Mouse (Mus musculus) layer of hippocampus, adult 9-10 months (tissue): ENCODE data around the gene Rmdn2.

ENCODE experiments used
- DNase-seq: peaks from one replicate; pipeline ENCODE4 v3.0.0; 2022; ENCODE audit warnings: low spot score

Gene Rmdn2

DNA sequence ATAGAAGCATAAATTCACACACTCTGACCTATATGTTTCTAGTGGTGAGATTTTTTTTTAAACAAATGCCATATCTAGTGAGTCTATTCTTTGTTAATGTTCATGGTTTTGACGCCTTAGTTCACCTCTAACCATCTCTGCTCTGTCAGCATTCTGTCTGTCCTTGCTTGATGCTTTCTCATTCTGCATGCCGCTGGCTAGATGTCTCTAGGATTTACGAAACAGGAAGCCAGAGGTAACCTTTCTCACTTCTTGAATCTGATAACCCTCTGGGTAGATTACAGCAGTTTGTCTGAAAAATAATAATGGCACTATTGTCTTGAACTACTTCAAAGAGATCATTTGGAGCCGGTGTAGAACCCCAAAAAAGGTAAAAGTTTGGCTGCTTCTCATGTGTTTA, 5.0 kb downstream of the Rmdn2 start:
- no peak for DNase-seq

- no peak for DNase-seq
Measured at GRCm38 (mm10) chr17:79618455-79618854, 6.8 kb downstream of the Rmdn2 start.

GRCm38 (mm10) chr17:79618984-79619383, 7.3 kb downstream of the Rmdn2 start:
- DNase-seq, result no peak

GRCm38 (mm10) chr17:79622050-79622449, 10.4 kb downstream of the Rmdn2 start:
- no peak for DNase-seq

GRCm38 (mm10) chr17:79622574-79622973, 10.9 kb downstream of the Rmdn2 start:
- no peak for DNase-seq

DNA sequence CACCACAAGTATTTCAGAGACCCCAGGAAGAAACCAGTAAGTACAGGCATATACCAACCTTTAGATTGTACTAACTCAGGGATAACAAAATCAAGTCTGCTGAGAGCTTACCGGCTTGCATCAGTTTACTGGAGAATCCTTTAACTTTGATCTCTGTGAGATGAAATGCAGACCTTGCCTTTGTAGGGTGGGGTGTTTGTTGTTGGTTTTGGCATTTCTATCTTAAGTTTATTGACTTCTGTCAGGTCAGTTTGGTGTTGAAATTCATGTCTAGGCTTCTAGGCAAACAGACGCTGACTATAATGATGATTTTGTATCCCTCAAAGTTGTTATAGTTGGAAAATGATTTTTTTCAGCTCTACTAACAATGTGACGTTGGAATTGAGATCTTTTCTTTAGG, 12.2 kb downstream of the Rmdn2 start:
- DNase-seq, result no peak

DNA sequence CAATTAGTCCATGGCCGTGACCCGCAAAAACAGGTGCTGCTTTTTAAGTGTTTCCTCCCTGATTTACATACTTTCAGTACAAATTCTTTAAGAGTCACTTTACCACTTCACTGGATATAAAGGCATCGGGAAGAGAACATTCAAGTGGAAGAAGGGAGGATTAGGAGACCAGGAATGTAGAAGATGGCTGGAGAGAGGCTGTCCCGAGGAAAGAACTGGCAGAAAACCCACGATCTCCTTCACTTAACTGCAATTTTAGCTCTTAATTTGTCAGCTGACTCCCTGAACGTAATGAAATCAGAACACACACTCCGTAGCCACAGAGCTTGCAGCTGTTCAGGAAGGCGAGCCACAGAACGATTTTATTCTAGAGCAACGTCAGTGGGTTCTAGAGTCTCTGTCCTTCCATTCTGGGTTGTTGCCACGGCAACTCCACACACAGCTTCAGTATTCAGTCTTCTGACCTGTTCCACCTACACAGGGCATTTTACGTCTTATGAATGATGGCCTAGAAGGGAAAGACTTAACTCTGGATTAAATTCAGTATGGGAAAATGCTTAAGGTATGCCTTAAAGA, 14.7 kb downstream of the Rmdn2 start:
- no peak for DNase-seq

DNA sequence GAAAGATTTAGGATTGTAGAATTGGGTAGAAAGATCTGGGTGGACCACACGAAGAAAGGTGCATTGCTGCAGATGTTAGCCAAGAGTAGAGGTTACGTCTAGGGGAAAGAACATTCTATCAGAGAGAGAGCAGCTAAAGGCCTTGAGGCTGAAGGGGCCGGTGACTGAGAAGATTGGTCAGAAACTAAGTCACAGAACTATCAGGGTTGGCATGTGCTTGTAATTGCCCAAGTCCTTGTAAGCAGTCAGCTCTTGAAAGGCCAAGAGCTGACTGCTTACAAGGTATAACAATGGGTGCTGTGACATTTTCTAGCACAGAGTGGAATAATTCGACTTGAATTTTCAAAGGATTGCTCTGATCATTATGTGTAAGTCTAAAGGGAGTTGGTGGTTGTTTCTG, 38.2 kb downstream of the Rmdn2 start:
- DNase-seq, result no peak

- DNase-seq, result no peak
Measured at GRCm38 (mm10) chr17:79650297-79650696, 38.6 kb downstream of the Rmdn2 start.

DNA sequence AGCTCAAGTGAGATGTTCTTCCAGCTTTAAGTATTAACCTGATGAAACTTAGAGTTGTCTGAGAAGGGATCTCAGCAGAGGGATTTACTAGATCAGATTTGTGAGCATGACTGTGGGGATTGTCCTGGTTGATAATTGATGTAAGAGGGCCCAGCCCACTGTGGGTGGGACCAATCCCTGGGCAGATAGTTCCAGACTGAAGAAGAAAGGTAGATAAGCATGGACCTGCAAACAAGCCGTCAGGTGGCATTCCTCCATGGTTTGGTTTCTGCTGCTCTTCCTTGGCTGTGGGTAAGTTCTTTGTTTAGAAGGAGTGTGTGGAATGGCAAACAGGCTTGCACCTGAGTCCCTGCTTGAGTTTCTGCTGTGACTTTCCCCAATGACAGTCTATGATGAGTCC, 41.5 kb downstream of the Rmdn2 start:
- DNase-seq, result no peak

- no peak for DNase-seq
Measured at GRCm38 (mm10) chr17:79654187-79654586, 42.5 kb downstream of the Rmdn2 start.

GRCm38 (mm10) chr17:79657785-79658184, 46.1 kb downstream of the Rmdn2 start:
- DNase-seq, result no peak

- DNase-seq, result no peak
Measured at GRCm38 (mm10) chr17:79658452-79658851, 46.8 kb downstream of the Rmdn2 start.

- no peak for DNase-seq
Measured at GRCm38 (mm10) chr17:79658863-79659262, 47.2 kb downstream of the Rmdn2 start.

GRCm38 (mm10) chr17:79661387-79661786, 49.7 kb downstream of the Rmdn2 start:
- peak; percentile 38 for DNase-seq

GRCm38 (mm10) chr17:79661848-79662247, 50.2 kb downstream of the Rmdn2 start:
- no peak for DNase-seq

DNA sequence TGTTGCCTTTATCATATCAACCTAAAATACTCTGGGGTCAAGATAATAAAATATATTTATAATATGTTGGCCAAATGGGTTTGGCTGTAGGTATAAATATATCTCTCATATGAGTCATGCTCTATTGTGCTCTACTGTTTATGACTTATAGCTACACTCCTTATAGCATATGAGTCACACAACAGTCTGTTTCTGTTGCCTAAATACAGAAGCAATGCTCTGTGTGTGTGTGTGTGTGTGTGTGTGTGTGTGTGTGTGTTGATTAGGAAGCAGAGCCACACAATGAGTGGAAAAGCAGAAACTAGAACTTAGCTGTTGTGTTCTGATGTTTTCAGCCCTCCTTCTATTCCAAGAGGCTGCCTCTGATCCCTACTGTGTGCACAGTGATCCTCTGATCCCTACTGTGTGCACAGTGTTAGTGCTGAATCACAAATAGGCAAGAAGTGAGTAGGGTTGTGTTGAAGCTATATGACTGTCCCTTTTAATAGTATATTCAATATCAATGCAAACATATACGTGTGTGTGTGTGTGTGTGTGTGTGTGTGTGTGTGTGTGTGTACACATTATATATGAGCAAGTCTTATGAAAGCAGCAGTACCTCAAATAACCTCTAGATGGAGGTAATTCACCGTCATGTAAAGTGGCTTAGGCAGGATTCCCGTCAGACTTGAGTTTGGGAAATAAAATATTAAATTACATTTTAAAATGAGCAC, 51.9 kb downstream of the Rmdn2 start:
- DNase-seq, result peak; percentile 11

GRCm38 (mm10) chr17:79664106-79664417, 52.4 kb downstream of the Rmdn2 start:
- no peak for DNase-seq

GRCm38 (mm10) chr17:79670837-79671236, 59.2 kb downstream of the Rmdn2 start:
- DNase-seq, result no peak

GRCm38 (mm10) chr17:79695106-79695505, 83.4 kb downstream of the Rmdn2 start:
- DNase-seq, result no peak

- no peak for DNase-seq
Measured at GRCm38 (mm10) chr17:79695541-79695940, 83.9 kb downstream of the Rmdn2 start.

DNA sequence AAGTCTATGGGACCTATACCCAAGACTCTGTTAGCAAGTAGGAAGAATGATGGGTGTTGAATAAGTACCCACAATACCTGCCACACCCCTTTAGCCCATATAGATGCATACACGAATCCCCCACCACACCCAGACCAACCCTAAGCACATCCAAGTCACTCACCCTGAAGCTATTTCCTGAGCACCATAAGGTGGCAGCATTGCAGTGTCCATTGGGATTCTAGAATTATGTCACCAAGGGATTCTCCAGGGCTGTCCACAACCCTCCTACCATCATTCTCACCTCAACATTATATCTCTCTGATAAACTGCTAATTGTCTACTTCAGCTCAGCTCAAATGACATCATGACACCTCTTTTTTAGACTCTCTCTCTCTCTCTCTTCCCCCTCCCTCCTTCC, 87.5 kb downstream of the Rmdn2 start:
- DNase-seq, result no peak

GRCm38 (mm10) chr17:79700871-79701270, 89.2 kb downstream of the Rmdn2 start:
- no peak for DNase-seq
